Mouse (Mus musculus) ovary, adult 2 months (tissue): ENCODE data around the gene Nxph1. TPM values are rescaled to one million over a fixed set of nuclear protein-coding genes. Genes with fewer than 3 reads are reported as not detected.

ENCODE experiments used
- polyA plus RNA-seq: library from polyadenylated mRNA; depleted of rRNA; stranded (reverse); fragments of >200 nt; gene quantifications from 2 replicates; pipeline ENCODE4 v1.2.3, GENCODE M21; 2012; rRNA removed

Gene Nxph1
- polyA plus RNA-seq = not detected in 2 replicates

DNA sequence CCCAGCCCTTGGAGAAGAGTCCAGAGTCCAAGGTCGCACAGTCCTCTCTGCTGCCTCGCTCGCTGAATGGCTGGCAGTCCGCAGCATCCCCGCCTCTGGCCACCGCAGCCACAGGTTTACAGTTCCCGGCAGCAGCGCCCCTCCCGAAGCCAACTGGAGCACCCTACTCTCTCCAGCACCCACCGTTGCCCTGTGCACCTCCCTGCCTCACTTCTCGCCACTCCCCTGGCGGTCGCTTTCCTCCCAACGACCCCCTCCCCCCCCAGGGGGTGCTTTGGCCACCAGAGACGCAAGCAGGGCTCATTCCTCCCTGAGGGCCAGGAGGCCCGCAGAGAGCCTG is at the start of gene Nxph1:
Gene Nxph1, plus strand, starts transcription at position 301 of the 340 bp plus-strand sequence.

Other genes with a start within 250 kb of the Nxph1 start
- gene Ica1, start 169.9 kb upstream of the Nxph1 start, polyA plus RNA-seq = 1.5 and 2.4 TPM in 2 replicates